Mouse (Mus musculus) layer of hippocampus, adult 2 months (tissue): ENCODE measurements around the gene Phactr2. TPM values are rescaled to one million over a fixed set of nuclear protein-coding genes. Genes with fewer than 3 reads are reported as not detected.
A peak's percentile ranks its signal among the peaks of the same experiment; 100 is the strongest.

Experiments
- DNase-seq, 2 experiments: peaks; one replicate each; pipeline ENCODE4 v3.0.0; 2022; ENCODE audit warnings: low spot score in 2 of 2
- H3K27ac ChIP-seq: fragments of 200-600 bp; 2 replicates; pipeline ENCODE4 v1.8.1; 2022
- H3K4me3 ChIP-seq: fragments of 200-600 bp; 2 replicates; pipeline ENCODE4 v1.8.1; 2022; ENCODE audit warnings: mild to moderate bottlenecking
- CTCF ChIP-seq: fragments of 200-600 bp; conservative IDR thresholded peaks from 2 replicates; pipeline ENCODE4 v1.8.1; 2022; ENCODE audit warnings: antibody characterized with exemption, mild to moderate bottlenecking, moderate library complexity
- total RNA-seq, 2 experiments: library from RNA; stranded (reverse); gene quantifications; 2 replicates each; pipeline ENCODE4 v1.2.3; 2021

Phactr2 gene
- total RNA-seq, 2 experiments from 2014 or later = 20.7 to 25.4 TPM

- no peak for TF ChIP-seq CTCF
- DNase-seq = no peak
- Histone ChIP-seq H3K27ac (no peak overlapping the region), H3K4me3 (no peak overlapping the region)
Observed at GRCm38 (mm10) chr10:13292026-13292425, 182.2 kb downstream of the Phactr2 start.

- no peak for TF ChIP-seq CTCF
- no peak for DNase-seq
- H3K4me3 ChIP-seq = no peak overlapping the region
- no peak overlapping the region for H3K27ac ChIP-seq
Observed at GRCm38 (mm10) chr10:13289252-13289961, 184.8 kb downstream of the Phactr2 start.

GRCm38 (mm10) chr10:13288296-13288695 lies 185.9 kb downstream of the Phactr2 start:
- TF ChIP-seq CTCF = no peak
- H3K27ac ChIP-seq = no peak overlapping the region
- no peak for DNase-seq
- H3K4me3 ChIP-seq = no peak overlapping the region

GRCm38 (mm10) chr10:13283441-13283840 lies 190.8 kb downstream of the Phactr2 start:
- no peak for DNase-seq
- no peak overlapping the region for H3K4me3 ChIP-seq
- H3K27ac ChIP-seq = no peak overlapping the region
- TF ChIP-seq CTCF = no peak

- Histone ChIP-seq H3K27ac (no peak overlapping the region), H3K4me3 (no peak overlapping the region)
- no peak for DNase-seq
- TF ChIP-seq CTCF = no peak
Observed at GRCm38 (mm10) chr10:13280298-13280853, 193.8 kb downstream of the Phactr2 start.

GRCm38 (mm10) chr10:13276298-13276697 lies 197.9 kb downstream of the Phactr2 start:
- no peak for DNase-seq
- H3K4me3 ChIP-seq = no peak overlapping the region
- H3K27ac ChIP-seq = no peak overlapping the region
- no peak for TF ChIP-seq CTCF

- H3K4me3 ChIP-seq = no peak overlapping the region
- no peak for DNase-seq
- no peak overlapping the region for H3K27ac ChIP-seq
- TF ChIP-seq CTCF = peak; percentile 34
Observed at GRCm38 (mm10) chr10:13275152-13275551, 199.1 kb downstream of the Phactr2 start.

GRCm38 (mm10) chr10:13274699-13275098 lies 199.5 kb downstream of the Phactr2 start:
- DNase-seq = no peak
- Histone ChIP-seq H3K27ac (no peak overlapping the region), H3K4me3 (no peak overlapping the region)
- no peak for TF ChIP-seq CTCF

GRCm38 (mm10) chr10:13273756-13274155 lies 200.5 kb downstream of the Phactr2 start:
- DNase-seq = no peak
- no peak overlapping the region for H3K27ac ChIP-seq
- TF ChIP-seq CTCF = no peak
- no peak overlapping the region for H3K4me3 ChIP-seq

GRCm38 (mm10) chr10:13271716-13272115 lies 202.5 kb downstream of the Phactr2 start:
- no peak for DNase-seq
- Histone ChIP-seq H3K4me3 (no peak overlapping the region), H3K27ac (no peak overlapping the region)
- TF ChIP-seq CTCF = no peak

GRCm38 (mm10) chr10:13271099-13271498 lies 203.1 kb downstream of the Phactr2 start:
- no peak for DNase-seq
- Histone ChIP-seq H3K4me3 (no peak overlapping the region), H3K27ac (no peak overlapping the region)
- TF ChIP-seq CTCF = no peak

- no peak for TF ChIP-seq CTCF
- DNase-seq = no peak
- Histone ChIP-seq H3K4me3 (no peak overlapping the region), H3K27ac (no peak overlapping the region)
Observed at GRCm38 (mm10) chr10:13270270-13270669, 203.9 kb downstream of the Phactr2 start.

- H3K4me3 ChIP-seq = no peak overlapping the region
- no peak for DNase-seq
- H3K27ac ChIP-seq = no peak overlapping the region
- no peak for TF ChIP-seq CTCF
Observed at GRCm38 (mm10) chr10:13259251-13259650, 215.0 kb downstream of the Phactr2 start.

GRCm38 (mm10) chr10:13256196-13256595 lies 218.0 kb downstream of the Phactr2 start:
- no peak for DNase-seq
- Histone ChIP-seq H3K27ac (no peak overlapping the region), H3K4me3 (no peak overlapping the region)
- no peak for TF ChIP-seq CTCF
